Mouse (Mus musculus) lung, adult 10 weeks (tissue): ENCODE results near the gene Serpinb9. TPM values are rescaled to one million over a fixed set of nuclear protein-coding genes. Genes with fewer than 3 reads are reported as not detected.

ENCODE experiments used
- polyA plus RNA-seq: library from polyadenylated mRNA; stranded (reverse); fragments of 350-450 nt; fragmentation: Illumina TruSeq; extraction: RNeasy Lipid Tissue Mini Kit (QIAGEN cat#74804); gene quantifications from one replicate; pipeline ENCODE4 v1.2.3, GENCODE M21; 2014; ENCODE audit warnings: low read depth, low replicate concordance; ENCODE audit not compliant: insufficient read depth

The Serpinb9 gene
- polyA plus RNA-seq = 50.6 TPM

DNA sequence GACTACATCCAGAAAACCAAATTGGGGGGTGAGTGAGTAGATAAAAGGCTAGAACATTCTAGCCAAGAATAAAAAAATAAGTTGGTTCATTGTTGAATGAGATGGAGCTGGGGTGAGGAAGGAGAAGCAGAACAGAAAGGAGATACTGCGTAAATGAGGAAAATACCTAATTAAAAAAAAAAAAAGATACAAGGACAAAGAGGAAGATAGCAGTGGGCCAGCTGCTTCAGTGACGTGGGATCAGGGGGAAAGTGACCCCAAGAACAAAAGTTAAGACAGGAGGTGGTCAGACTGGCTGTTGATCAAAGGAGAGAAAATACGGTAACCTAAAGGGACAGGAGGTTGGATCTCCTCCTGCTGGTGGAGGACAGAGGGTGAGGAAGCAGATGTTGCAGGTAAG lies at the start of gene Serpinb9:
TSS of gene Serpinb9 (plus strand) at position 301 of the 400 bp plus-strand sequence.

DNA sequence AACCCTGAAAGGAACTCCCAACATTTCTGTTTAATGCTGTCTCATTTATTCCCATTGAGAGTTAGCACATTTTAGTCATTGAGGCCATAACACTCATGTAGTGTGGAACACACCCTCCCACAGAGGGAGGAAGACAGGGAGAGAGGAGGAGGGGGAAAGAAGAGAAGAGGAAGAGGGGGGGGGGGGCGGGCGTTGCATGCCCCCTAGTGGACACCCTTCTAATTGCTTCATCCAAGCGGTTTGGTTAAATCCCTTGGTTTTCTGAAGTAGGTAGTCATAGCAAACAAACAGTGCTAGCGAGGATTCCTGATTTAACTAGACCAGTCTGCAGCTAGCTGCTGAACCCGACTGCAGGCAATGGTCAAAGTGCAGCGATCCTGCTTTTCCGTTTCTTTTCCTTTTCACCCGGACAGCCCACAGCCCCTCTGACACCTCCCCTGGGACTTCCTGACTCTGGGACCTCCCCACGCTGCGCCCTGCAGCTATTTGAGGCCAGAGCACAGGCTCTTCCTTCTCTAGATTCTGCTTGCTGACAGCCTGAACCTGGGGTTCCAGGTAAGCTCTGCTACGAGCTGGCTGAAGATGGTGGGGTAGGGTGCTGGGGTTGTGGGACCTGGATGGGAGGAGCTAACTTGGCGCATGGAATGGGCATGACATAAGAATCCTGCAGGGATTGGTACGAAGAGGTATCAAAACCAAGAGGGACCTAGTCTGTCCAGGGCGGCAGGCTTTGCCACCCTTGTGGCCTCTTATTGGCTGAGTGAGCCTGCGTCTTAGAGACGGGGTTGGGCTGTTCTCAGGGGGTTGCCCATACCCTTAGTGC lies 37.9 kb upstream of the Serpinb9 start, which contains the start of gene Serpinb6b:
TSS of gene Serpinb6b (plus strand) at position 221 of the 823 bp plus-strand sequence.

DNA sequence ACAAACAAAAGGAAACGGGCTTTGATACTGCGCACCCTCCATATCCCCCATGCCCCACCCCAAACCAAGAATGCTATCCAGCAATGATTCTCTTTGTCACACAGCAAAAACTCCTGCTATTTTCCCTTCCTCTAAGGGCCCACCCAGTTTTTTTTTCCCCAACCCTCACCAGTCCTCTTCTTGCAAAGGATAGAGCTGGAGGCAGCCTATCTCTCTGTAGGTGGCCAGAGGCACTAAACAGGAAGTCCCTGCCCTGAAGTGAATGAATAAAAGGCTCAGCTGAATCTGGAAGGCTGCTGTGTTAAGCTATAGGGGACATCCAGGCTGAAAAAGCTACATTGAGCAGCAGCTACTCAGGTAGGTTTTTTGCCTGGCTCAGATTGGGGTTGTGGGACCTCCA lies 24.2 kb downstream of the Serpinb9 start, which contains the start of gene Serpinb9b:
TSS of gene Serpinb9b (plus strand) at position 173 of the 400 bp plus-strand sequence.

Other genes starting within 250 kb of the Serpinb9 start
- gene Mylk4, start 219.3 kb upstream of the Serpinb9 start, polyA plus RNA-seq = 1.3 TPM
- 19.9 TPM for gene Wrnip1, start 201.2 kb upstream of the Serpinb9 start, polyA plus RNA-seq
- not detected for gene D930007J09Rik, start 200.4 kb upstream of the Serpinb9 start, polyA plus RNA-seq
- 35.4 TPM for gene Serpinb1a, start 152.1 kb upstream of the Serpinb9 start, polyA plus RNA-seq
- gene Serpinb1c, start 105.0 kb upstream of the Serpinb9 start, polyA plus RNA-seq = 0.21 TPM
- gene Serpinb6b, start 38.0 kb upstream of the Serpinb9 start, polyA plus RNA-seq = 97.0 TPM
- 0.71 TPM for gene Serpinb9b, start 24.2 kb downstream of the Serpinb9 start, polyA plus RNA-seq
- 1.2 TPM for gene Serpinb1b, start 75.3 kb downstream of the Serpinb9 start, polyA plus RNA-seq
- gene Serpinb9c, start 156.5 kb downstream of the Serpinb9 start, polyA plus RNA-seq = not detected
- not detected for gene Serpinb9d, start 189.7 kb downstream of the Serpinb9 start, polyA plus RNA-seq
- gene Serpinb9e, start 246.4 kb downstream of the Serpinb9 start, polyA plus RNA-seq = not detected